Mouse (Mus musculus): Measurements from ENCODE around the gene Lypd3. TPM values are rescaled to one million over a fixed set of nuclear protein-coding genes. Genes with fewer than 3 reads are reported as not detected.
A peak's percentile ranks its signal among the peaks of the same experiment; 100 is the strongest.

Gene Lypd3
- polyA plus RNA-seq, 1 experiment, result 0.08 TPM

DNA sequence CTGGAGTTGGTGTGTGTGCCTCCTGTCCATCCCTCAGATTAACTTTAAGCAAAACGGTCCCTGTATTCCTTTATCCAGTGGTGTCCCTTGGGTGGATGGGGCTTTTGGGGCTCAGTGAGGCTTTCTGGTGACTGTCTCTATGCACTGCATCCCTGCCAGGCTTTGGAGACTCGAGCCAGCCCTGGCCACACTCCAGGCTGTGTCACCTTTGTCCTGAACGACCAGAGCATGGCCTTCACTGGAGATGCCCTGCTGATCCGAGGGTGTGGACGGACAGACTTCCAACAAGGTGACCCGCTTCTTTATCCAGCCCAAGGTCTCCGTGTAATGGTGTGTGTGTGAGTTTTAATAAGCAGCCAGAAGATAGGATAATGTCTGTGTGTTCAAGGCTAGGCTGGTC lies 30.3 kb upstream of the Lypd3 start:
- Histone ChIP-seq H3K27me3 (ENCODE audit: control insufficient read depth, insufficient read depth, low read length) (peaks cover 5% of the 10 kb centered on the region; the same call in 1 of the 2 replicates), H3K4me1 (ENCODE audit: control insufficient read depth, insufficient read depth, low read length) (peaks cover 2% of the 10 kb centered on the region; the same call in 1 of the 2 replicates), H3K4me3 (replicated peaks; ENCODE audit: insufficient read depth, low read depth, low read length) (no peak overlapping the region), H3K27ac (ENCODE audit: insufficient read depth, low read length) (no peak overlapping the region)
- no peak for DNase-seq
- 52% methylated on average over 7 of the region's 7 CpGs for WGBS
- TF ChIP-seq CTCF (IDR thresholded peaks at IDR 0.05; ENCODE audit: borderline replicate concordance, insufficient read depth, low read depth, low read length), result no peak
- no peak for TF ChIP-seq POLR2A (IDR thresholded peaks at IDR 0.05; ENCODE audit: borderline replicate concordance, insufficient read depth, low read length)

DNA sequence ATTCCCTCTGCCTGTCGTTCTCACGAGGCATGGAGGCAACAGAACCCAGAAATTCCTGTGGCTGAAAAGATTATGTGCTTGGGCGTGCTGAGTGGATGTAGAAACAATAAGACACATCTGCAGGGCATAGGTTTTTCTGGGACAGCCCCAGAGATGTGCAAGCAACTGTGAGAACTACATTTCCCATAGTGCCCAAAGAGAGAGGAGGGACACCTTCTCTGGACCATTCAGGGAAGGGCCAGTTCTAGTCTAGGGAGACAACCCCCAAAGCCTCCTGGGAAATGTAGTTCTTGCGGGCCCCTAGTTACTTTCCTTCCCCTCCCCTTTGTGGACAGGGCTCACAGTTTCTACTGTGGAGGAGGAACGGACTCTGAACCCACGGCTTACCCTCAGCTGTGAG lies 28.3 kb upstream of the Lypd3 start:
- peak; percentile 25 to 46 for DNase-seq

GRCm38 (mm10) chr7:24608561-24608960 lies 27.8 kb upstream of the Lypd3 start:
- 84% methylated on average over 8 of the region's 8 CpGs for WGBS
- H3K27me3 ChIP-seq (ENCODE audit: control insufficient read depth, insufficient read depth, low read length), result peaks cover 9% of the 10 kb centered on the region; the same call in 1 of the 2 replicates

More for the DNA sequence above, 28.3 kb upstream of the Lypd3 start:
- Histone ChIP-seq H3K4me1 (ENCODE audit: control insufficient read depth, insufficient read depth, low read length) (peaks cover 4% of the 10 kb centered on the region; the same call in 1 of the 2 replicates), H3K27ac (ENCODE audit: insufficient read depth, low read length) (no peak overlapping the region), H3K27me3 (ENCODE audit: control insufficient read depth, insufficient read depth, low read length) (peaks cover 9% of the 10 kb centered on the region; the same call in 1 of the 2 replicates), H3K4me3 (replicated peaks; ENCODE audit: insufficient read depth, low read depth, low read length) (no peak overlapping the region)
- WGBS, result 71% methylated on average over 6 of the region's 6 CpGs
- TF ChIP-seq CTCF (IDR thresholded peaks at IDR 0.05; ENCODE audit: borderline replicate concordance, insufficient read depth, low read depth, low read length), result no peak
- no peak for TF ChIP-seq POLR2A (IDR thresholded peaks at IDR 0.05; ENCODE audit: borderline replicate concordance, insufficient read depth, low read length)

GRCm38 (mm10) chr7:24610144-24610878 lies 26.0 kb upstream of the Lypd3 start, which contains the start of gene Phldb3:
Gene Phldb3 (plus strand): TSS chr7:24610763.
- DNase-seq, result no peak
- 12% methylated on average over 27 of the region's 27 CpGs for WGBS
- H3K27me3 ChIP-seq (ENCODE audit: control insufficient read depth, insufficient read depth, low read length), result peaks cover 9% of the 10 kb centered on the region; the same call in 1 of the 2 replicates
- no peak within 1 kb of the TSS for H3K4me3 ChIP-seq (replicated peaks; ENCODE audit: insufficient read depth, low read depth, low read length)
- H3K27ac ChIP-seq (ENCODE audit: insufficient read depth, low read length), result no peak within 1 kb of the TSS
- H3K4me1 ChIP-seq (ENCODE audit: control insufficient read depth, insufficient read depth, low read length), result peaks cover 4% of the 10 kb centered on the region; the same call in 1 of the 2 replicates
- TF ChIP-seq CTCF (IDR thresholded peaks at IDR 0.05; ENCODE audit: borderline replicate concordance, insufficient read depth, low read depth, low read length), result no peak
- TF ChIP-seq POLR2A (IDR thresholded peaks at IDR 0.05; ENCODE audit: borderline replicate concordance, insufficient read depth, low read length), result no peak

More at GRCm38 (mm10) chr7:24608561-24608960, 27.8 kb upstream of the Lypd3 start:
- TF ChIP-seq CTCF (IDR thresholded peaks at IDR 0.05; ENCODE audit: borderline replicate concordance, insufficient read depth, low read depth, low read length) (no peak), POLR2A (IDR thresholded peaks at IDR 0.05; ENCODE audit: borderline replicate concordance, insufficient read depth, low read length) (no peak)
- no peak overlapping the region for H3K27ac ChIP-seq (ENCODE audit: insufficient read depth, low read length)
- H3K4me1 ChIP-seq (ENCODE audit: control insufficient read depth, insufficient read depth, low read length), result peaks cover 4% of the 10 kb centered on the region; the same call in 1 of the 2 replicates
- DNase-seq, result no peak
- no peak overlapping the region for H3K4me3 ChIP-seq (replicated peaks; ENCODE audit: insufficient read depth, low read depth, low read length)

GRCm38 (mm10) chr7:24610879-24611494 lies 25.4 kb upstream of the Lypd3 start:
- TF ChIP-seq POLR2A (IDR thresholded peaks at IDR 0.05; ENCODE audit: borderline replicate concordance, insufficient read depth, low read length) (no peak), CTCF (IDR thresholded peaks at IDR 0.05; ENCODE audit: borderline replicate concordance, insufficient read depth, low read depth, low read length) (no peak)
- Histone ChIP-seq H3K4me3 (replicated peaks; ENCODE audit: insufficient read depth, low read depth, low read length) (no peak overlapping the region), H3K4me1 (ENCODE audit: control insufficient read depth, insufficient read depth, low read length) (peaks cover 4% of the 10 kb centered on the region; the same call in 1 of the 2 replicates), H3K27ac (ENCODE audit: insufficient read depth, low read length) (no peak overlapping the region), H3K27me3 (ENCODE audit: control insufficient read depth, insufficient read depth, low read length) (peaks cover 9% of the 10 kb centered on the region; the same call in 1 of the 2 replicates)
- DNase-seq, result no peak
- 2% methylated on average over 36 of the region's 36 CpGs for WGBS

DNA sequence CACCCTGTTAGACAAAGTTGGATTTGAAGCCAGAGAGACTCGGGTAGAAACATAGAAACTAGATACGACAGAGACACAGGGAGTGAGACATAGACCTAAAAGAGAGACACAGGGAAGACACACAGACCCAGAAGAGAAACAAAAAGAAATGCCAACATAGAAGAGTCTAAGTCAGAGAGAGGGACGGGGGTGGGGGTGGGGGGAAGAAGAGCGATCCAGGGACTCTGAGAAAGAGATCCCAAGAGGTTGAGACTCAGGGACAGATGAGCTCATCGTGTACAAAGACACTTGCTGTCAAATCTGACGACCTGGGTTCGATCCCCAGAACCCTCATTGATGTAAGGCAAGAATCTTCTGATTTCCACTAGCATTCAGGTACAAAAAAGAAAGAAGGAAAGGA lies 24.6 kb upstream of the Lypd3 start:
- DNase-seq, result no peak
- 23% methylated on average over 7 of the region's 7 CpGs for WGBS
- Histone ChIP-seq H3K4me1 (ENCODE audit: control insufficient read depth, insufficient read depth, low read length) (peaks cover 4% of the 10 kb centered on the region; the same call in 1 of the 2 replicates), H3K27me3 (ENCODE audit: control insufficient read depth, insufficient read depth, low read length) (peaks cover 9% of the 10 kb centered on the region; the same call in 1 of the 2 replicates), H3K27ac (ENCODE audit: insufficient read depth, low read length) (no peak overlapping the region), H3K4me3 (replicated peaks; ENCODE audit: insufficient read depth, low read depth, low read length) (no peak overlapping the region)
- TF ChIP-seq POLR2A (IDR thresholded peaks at IDR 0.05; ENCODE audit: borderline replicate concordance, insufficient read depth, low read length), result no peak

GRCm38 (mm10) chr7:24612308-24612910 lies 23.9 kb upstream of the Lypd3 start:
- DNase-seq, result no peak
- 5% methylated on average over 27 of the region's 27 CpGs for WGBS
- no peak for TF ChIP-seq CTCF (IDR thresholded peaks at IDR 0.05; ENCODE audit: borderline replicate concordance, insufficient read depth, low read depth, low read length)
- no peak for TF ChIP-seq POLR2A (IDR thresholded peaks at IDR 0.05; ENCODE audit: borderline replicate concordance, insufficient read depth, low read length)
- peaks cover 4% of the 10 kb centered on the region; the same call in 1 of the 2 replicates for H3K4me1 ChIP-seq (ENCODE audit: control insufficient read depth, insufficient read depth, low read length)
- no peak overlapping the region for H3K4me3 ChIP-seq (replicated peaks; ENCODE audit: insufficient read depth, low read depth, low read length)
- H3K27me3 ChIP-seq (ENCODE audit: control insufficient read depth, insufficient read depth, low read length), result peaks cover 9% of the 10 kb centered on the region; the same call in 1 of the 2 replicates
- no peak overlapping the region for H3K27ac ChIP-seq (ENCODE audit: insufficient read depth, low read length)

Measured in cerebellum, adult 2 months (tissue).